Mouse (Mus musculus): ENCODE results near the gene Snd1.

Gene Snd1

GRCm38 (mm10) chr6:28842375-28843276, 367.7 kb downstream of the Snd1 start:
- no peak for DNase-seq (ENCODE audit: low spot score)

GRCm38 (mm10) chr6:28845610-28846009, 370.7 kb downstream of the Snd1 start:
- DNase-seq (ENCODE audit: low spot score) = no peak

- DNase-seq (ENCODE audit: low spot score) = no peak
Observed at GRCm38 (mm10) chr6:28847616-28848015, 372.7 kb downstream of the Snd1 start.

GRCm38 (mm10) chr6:28848285-28848794, 373.4 kb downstream of the Snd1 start:
- DNase-seq (ENCODE audit: low spot score) = no peak

GRCm38 (mm10) chr6:28848891-28849290, 374.0 kb downstream of the Snd1 start:
- no peak for DNase-seq (ENCODE audit: low spot score)

- no peak for DNase-seq (ENCODE audit: low spot score)
Observed at GRCm38 (mm10) chr6:28849317-28849716, 374.4 kb downstream of the Snd1 start.

GRCm38 (mm10) chr6:28850326-28850900, 375.5 kb downstream of the Snd1 start:
- no peak for DNase-seq (ENCODE audit: low spot score)

- no peak for DNase-seq (ENCODE audit: low spot score)
Observed at GRCm38 (mm10) chr6:28852342-28852741, 377.4 kb downstream of the Snd1 start.

- DNase-seq (ENCODE audit: low spot score) = no peak
Observed at GRCm38 (mm10) chr6:28853164-28853563, 378.2 kb downstream of the Snd1 start.

GRCm38 (mm10) chr6:28853654-28854053, 378.7 kb downstream of the Snd1 start:
- no peak for DNase-seq (ENCODE audit: low spot score)

GRCm38 (mm10) chr6:28854598-28854997, 379.7 kb downstream of the Snd1 start:
- DNase-seq (ENCODE audit: low spot score) = no peak

GRCm38 (mm10) chr6:28855442-28855841, 380.5 kb downstream of the Snd1 start:
- DNase-seq (ENCODE audit: low spot score) = no peak

- DNase-seq (ENCODE audit: low spot score) = no peak
Observed at GRCm38 (mm10) chr6:28856789-28857188, 381.9 kb downstream of the Snd1 start.

- no peak for DNase-seq (ENCODE audit: low spot score)
Observed at GRCm38 (mm10) chr6:28857198-28858180, 382.6 kb downstream of the Snd1 start.

- DNase-seq (ENCODE audit: low spot score) = no peak
Observed at GRCm38 (mm10) chr6:28859094-28859493, 384.2 kb downstream of the Snd1 start.

GRCm38 (mm10) chr6:28860450-28860849, 385.5 kb downstream of the Snd1 start:
- no peak for DNase-seq (ENCODE audit: low spot score)

- DNase-seq (ENCODE audit: low spot score) = no peak
Observed at GRCm38 (mm10) chr6:28860922-28861321, 386.0 kb downstream of the Snd1 start.

GRCm38 (mm10) chr6:28862304-28862703, 387.4 kb downstream of the Snd1 start:
- DNase-seq (ENCODE audit: low spot score) = no peak

GRCm38 (mm10) chr6:28864684-28865083, 389.7 kb downstream of the Snd1 start:
- DNase-seq (ENCODE audit: low spot score) = peak; percentile 49

GRCm38 (mm10) chr6:28865112-28865511, 390.2 kb downstream of the Snd1 start:
- no peak for DNase-seq (ENCODE audit: low spot score)

GRCm38 (mm10) chr6:28866206-28866605, 391.3 kb downstream of the Snd1 start:
- no peak for DNase-seq (ENCODE audit: low spot score)

Data from yolk sac, embryonic 10.5 days (tissue).